Mouse (Mus musculus) heart, embryonic 11.5 days (tissue): Measurements from ENCODE around the gene Nmi. TPM values are rescaled to one million over a fixed set of nuclear protein-coding genes. Genes with fewer than 3 reads are reported as not detected.

ENCODE experiments used
- ATAC-seq: fragments of 200-750 bp; cut with Nextera tagmentation; replicated peaks from 2 replicates; pipeline ENCODE4 v1.8.0; 2017; ENCODE audit warnings: moderate library complexity; ENCODE audit not compliant: insufficient number of reproducible peaks, low FRiP score, low TSS enrichment
- H3K27ac ChIP-seq: fragments of 300-500 bp; sonication (generic); 2 replicates; pipeline ENCODE4 v1.5.1; 2014; ENCODE audit warnings: mild to moderate bottlenecking, low read depth, low read length
- H3K27me3 ChIP-seq: fragments of 300-500 bp; sonication (generic); 2 replicates; pipeline ENCODE4 v1.6.1; 2014; ENCODE audit warnings: mild to moderate bottlenecking, low read length, mixed read lengths; ENCODE audit not compliant: control insufficient read depth, insufficient read depth
- H3K36me3 ChIP-seq: fragments of 300-500 bp; sonication (generic); 2 replicates; pipeline ENCODE4 v1.6.1; 2014; ENCODE audit warnings: mild to moderate bottlenecking, low read length, moderate library complexity, mixed read lengths; ENCODE audit not compliant: control insufficient read depth, insufficient read depth
- H3K4me1 ChIP-seq: fragments of 300-500 bp; sonication (generic); 2 replicates; pipeline ENCODE4 v1.6.1; 2014; ENCODE audit warnings: low read length; ENCODE audit not compliant: control insufficient read depth, insufficient read depth
- H3K4me2 ChIP-seq: fragments of 300-500 bp; sonication (generic); 2 replicates; pipeline ENCODE4 v1.6.1; 2014; ENCODE audit warnings: mild to moderate bottlenecking, moderate library complexity
- H3K4me3 ChIP-seq: fragments of 300-500 bp; sonication (generic); 2 replicates; pipeline ENCODE4 v1.5.1; 2014; ENCODE audit warnings: low read depth, low read length
- H3K9ac ChIP-seq: fragments of 300-500 bp; sonication (generic); 2 replicates; pipeline ENCODE4 v1.6.1; 2014; ENCODE audit warnings: mild to moderate bottlenecking, low read depth, low read length, moderate library complexity
- H3K9me3 ChIP-seq: fragments of 300-500 bp; sonication (generic); replicated peaks from 2 replicates; pipeline ENCODE4 v1.6.1; 2016; ENCODE audit warnings: low read length; ENCODE audit not compliant: control insufficient read depth
- WGBS: fragments of 180-500 bp; shearing (Covaris S2); extraction: QIAGEN DNeasy Blood & Tissue Kit; methylation state at CpG from one replicate; pipeline ENCODE4 v1.1.7; 2014; ENCODE audit not compliant: insufficient replicate concordance; 5-methylcytosine and 5-hydroxymethylcytosine counted together
- polyA plus RNA-seq: library from polyadenylated mRNA; unstranded; fragments of >200 nt; fragmentation: Nextera tagmentation; extraction: Ambion mirVana; gene quantifications from 2 replicates; pipeline ENCODE4 v1.2.1, GENCODE M21; 2014

Nmi gene
- polyA plus RNA-seq, 1 experiment from 2014 or later = 12.6 TPM

GRCm38 (mm10) chr2:51907538-51908110 lies 65.7 kb downstream of the Nmi start:
- no peak overlapping the region for H3K4me3 ChIP-seq
- no peak for ATAC-seq
- peaks cover 3% of the 10 kb centered on the region; the same call in 1 of the 2 replicates for H3K4me1 ChIP-seq
- H3K36me3 ChIP-seq = no peaks in the 10 kb centered on the region
- H3K9ac ChIP-seq = no peak overlapping the region
- H3K4me2 ChIP-seq = no peak overlapping the region
- WGBS = 66% methylated on average over 4 of the region's 4 CpGs
- H3K9me3 ChIP-seq = no peaks in the 10 kb centered on the region
- H3K27me3 ChIP-seq = no peaks in the 10 kb centered on the region
- H3K27ac ChIP-seq = no peak overlapping the region

GRCm38 (mm10) chr2:51905637-51906036 lies 67.7 kb downstream of the Nmi start:
- 77% methylated on average over 8 of the region's 8 CpGs for WGBS
- no peak overlapping the region for H3K9ac ChIP-seq
- ATAC-seq = no peak
- H3K9me3 ChIP-seq = no peaks in the 10 kb centered on the region
- no peak overlapping the region for H3K27ac ChIP-seq
- H3K4me2 ChIP-seq = no peak overlapping the region
- H3K4me1 ChIP-seq = no peaks in the 10 kb centered on the region
- H3K27me3 ChIP-seq = no peaks in the 10 kb centered on the region
- no peak overlapping the region for H3K4me3 ChIP-seq
- H3K36me3 ChIP-seq = no peaks in the 10 kb centered on the region

Other genes with a start within 250 kb of the Nmi start
- gene Rbm43, start 38.3 kb downstream of the Nmi start, polyA plus RNA-seq = 11.6 and 14.4 TPM in 2 replicates
- 3.7 and 4.9 TPM in 2 replicates for gene Tnfaip6, start 64.5 kb upstream of the Nmi start, polyA plus RNA-seq
- 27.9 and 29.8 TPM in 2 replicates for gene Rif1, start 99.3 kb upstream of the Nmi start, polyA plus RNA-seq